Mouse (Mus musculus) embryonic facial prominence, embryonic 15.5 days (tissue): Measurements from ENCODE around the gene Psmd11. TPM values are rescaled to one million over a fixed set of nuclear protein-coding genes. Genes with fewer than 3 reads are reported as not detected.
A peak's percentile ranks its signal among the peaks of the same experiment; 100 is the strongest.

Source experiments
- ATAC-seq: fragments of 200-750 bp; cut with Nextera tagmentation; 2 replicates; pipeline ENCODE4 v1.8.0; 2017; ENCODE audit warnings: low read depth, moderate TSS enrichment; ENCODE audit not compliant: insufficient number of reproducible peaks, low FRiP score, low TSS enrichment
- H3K27ac ChIP-seq: fragments of 300-500 bp; sonication (generic); replicated peaks from 2 replicates; pipeline ENCODE4 v1.5.1; 2015; ENCODE audit warnings: mild to moderate bottlenecking, inconsistent platforms
- H3K27me3 ChIP-seq: fragments of 300-500 bp; sonication (generic); 2 replicates; pipeline ENCODE4 v1.6.1; 2015; ENCODE audit warnings: inconsistent platforms
- H3K36me3 ChIP-seq: fragments of 300-500 bp; sonication (generic); 2 replicates; pipeline ENCODE4 v1.6.1; 2015; ENCODE audit warnings: mild to moderate bottlenecking, inconsistent platforms
- H3K4me1 ChIP-seq: fragments of 300-500 bp; sonication (generic); 2 replicates; pipeline ENCODE4 v1.6.1; 2015; ENCODE audit warnings: inconsistent platforms
- H3K4me2 ChIP-seq: fragments of 300-500 bp; sonication (generic); replicated peaks from 2 replicates; pipeline ENCODE4 v1.6.1; 2015; ENCODE audit warnings: mild to moderate bottlenecking, inconsistent platforms
- H3K4me3 ChIP-seq: fragments of 300-500 bp; sonication (generic); replicated peaks from 2 replicates; pipeline ENCODE4 v1.5.1; 2015; ENCODE audit warnings: mild to moderate bottlenecking, inconsistent platforms
- H3K9ac ChIP-seq: fragments of 300-500 bp; sonication (generic); 2 replicates; pipeline ENCODE4 v1.6.1; 2015; ENCODE audit warnings: inconsistent platforms
- H3K9me3 ChIP-seq: fragments of 300-500 bp; sonication (generic); replicated peaks from 2 replicates; pipeline ENCODE4 v1.6.1; 2016; ENCODE audit warnings: inconsistent platforms
- WGBS: fragments of 180-500 bp; shearing (Covaris S2); methylation state at CpG from one replicate; pipeline ENCODE4 v1.1.7; 2015; 5-methylcytosine and 5-hydroxymethylcytosine counted together
- polyA plus RNA-seq: library from polyadenylated mRNA; unstranded; fragments of >200 nt; fragmentation: Nextera tagmentation; extraction: Ambion mirVana; gene quantifications from 2 replicates; pipeline ENCODE4 v1.2.1, GENCODE M21; 2015

The Psmd11 gene
- polyA plus RNA-seq, 1 experiment from 2014 or later = 308 TPM

DNA sequence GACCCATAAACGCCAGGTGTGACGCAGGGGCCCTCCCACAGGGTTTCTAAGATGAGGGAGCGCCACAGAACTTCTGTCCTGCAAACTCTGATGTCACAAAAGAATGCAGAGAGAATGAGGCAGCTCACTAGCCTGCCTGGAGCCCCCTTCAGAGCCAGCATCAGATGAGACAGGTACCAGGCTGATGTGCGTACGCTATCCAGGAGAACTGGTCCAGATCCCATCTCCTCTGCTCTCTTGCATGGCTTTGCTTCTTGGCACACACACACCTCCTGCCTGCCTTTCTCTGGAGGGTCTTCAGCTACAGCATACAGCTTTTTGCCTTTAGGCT lies 80.7 kb downstream of the Psmd11 start:
- Histone ChIP-seq H3K4me1 (peaks cover 23% of the 10 kb centered on the region), H3K4me2 (no peak overlapping the region), H3K9ac (no peak overlapping the region), H3K27me3 (no peaks in the 10 kb centered on the region), H3K4me3 (no peak overlapping the region), H3K9me3 (no peaks in the 10 kb centered on the region), H3K36me3 (no peaks in the 10 kb centered on the region), H3K27ac (no peak overlapping the region)
- 55% methylated on average over 5 of the region's 5 CpGs for WGBS
- ATAC-seq = peak; percentile 25; the same call in 1 of the 2 replicates

DNA sequence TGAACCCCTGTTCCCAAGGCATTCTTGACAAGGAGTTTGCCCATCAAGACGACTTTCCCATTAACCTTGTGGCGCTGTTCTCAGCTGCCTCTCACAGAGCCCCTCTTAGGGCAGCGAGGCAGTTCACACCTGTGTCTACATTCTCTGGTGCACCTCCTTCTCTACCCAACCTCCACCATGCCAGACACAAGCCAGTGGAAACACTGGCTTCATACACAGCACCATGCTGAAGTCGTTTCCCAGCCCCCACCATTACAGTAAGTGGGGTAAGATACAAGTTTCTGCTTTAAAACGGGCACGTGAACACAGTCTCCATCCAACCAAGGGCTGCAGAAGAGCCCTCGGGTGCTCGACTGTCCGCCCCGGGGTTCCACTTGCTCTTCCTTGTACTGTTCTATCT lies 81.7 kb downstream of the Psmd11 start:
- Histone ChIP-seq H3K36me3 (no peaks in the 10 kb centered on the region), H3K27ac (no peak overlapping the region), H3K9ac (no peak overlapping the region), H3K9me3 (no peaks in the 10 kb centered on the region), H3K27me3 (no peaks in the 10 kb centered on the region), H3K4me1 (peaks cover 17% of the 10 kb centered on the region), H3K4me2 (no peak overlapping the region), H3K4me3 (no peak overlapping the region)
- ATAC-seq = no peak
- 84% methylated on average over 10 of the region's 10 CpGs for WGBS

DNA sequence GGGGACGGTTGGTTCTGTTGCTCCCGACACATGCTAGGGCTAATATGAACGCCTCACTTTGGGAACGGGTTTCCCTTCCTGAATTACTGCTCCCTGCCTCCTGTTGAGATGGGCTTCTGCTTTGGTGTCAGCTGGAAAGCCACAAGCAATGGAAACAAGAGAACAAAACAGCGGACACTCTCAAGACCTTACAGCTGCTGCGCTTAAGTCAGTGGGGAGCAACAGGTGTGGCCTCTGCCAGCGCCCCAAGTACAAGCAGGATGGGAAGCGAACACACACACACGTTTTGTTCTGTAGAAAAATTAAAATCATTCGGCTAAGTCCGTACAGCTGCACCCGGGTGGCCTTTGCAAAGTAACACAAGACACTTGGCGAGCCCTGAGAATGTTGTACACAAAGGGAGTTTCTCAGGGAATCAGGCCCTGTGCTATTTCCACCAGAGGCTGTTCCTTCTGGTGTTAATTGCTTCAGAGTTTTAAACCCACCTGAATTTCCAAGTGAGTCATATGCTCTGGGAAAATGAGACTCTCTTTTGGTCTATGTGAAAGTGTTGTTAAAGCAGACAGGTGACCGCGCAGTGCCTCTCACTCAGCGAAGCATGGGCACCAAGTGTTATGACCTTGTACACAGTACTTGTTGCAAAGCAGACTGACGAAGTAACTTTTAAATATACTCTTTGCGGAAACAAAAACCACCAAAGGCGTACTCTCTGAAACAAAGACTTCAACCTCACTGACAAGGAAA lies 84.1 kb downstream of the Psmd11 start:
- peak; percentile 55; the same call in 1 of the 2 replicates for ATAC-seq
- no peak overlapping the region for H3K4me2 ChIP-seq
- H3K4me1 ChIP-seq = peaks cover 28% of the 10 kb centered on the region
- H3K27me3 ChIP-seq = no peaks in the 10 kb centered on the region
- 59% methylated on average over 19 of the region's 19 CpGs for WGBS
- peak overlapping the region; percentile 65; the same call in 1 of the 2 replicates for H3K27ac ChIP-seq
- no peak overlapping the region for H3K9ac ChIP-seq
- H3K36me3 ChIP-seq = no peaks in the 10 kb centered on the region
- no peaks in the 10 kb centered on the region for H3K9me3 ChIP-seq
- H3K4me3 ChIP-seq = no peak overlapping the region

DNA sequence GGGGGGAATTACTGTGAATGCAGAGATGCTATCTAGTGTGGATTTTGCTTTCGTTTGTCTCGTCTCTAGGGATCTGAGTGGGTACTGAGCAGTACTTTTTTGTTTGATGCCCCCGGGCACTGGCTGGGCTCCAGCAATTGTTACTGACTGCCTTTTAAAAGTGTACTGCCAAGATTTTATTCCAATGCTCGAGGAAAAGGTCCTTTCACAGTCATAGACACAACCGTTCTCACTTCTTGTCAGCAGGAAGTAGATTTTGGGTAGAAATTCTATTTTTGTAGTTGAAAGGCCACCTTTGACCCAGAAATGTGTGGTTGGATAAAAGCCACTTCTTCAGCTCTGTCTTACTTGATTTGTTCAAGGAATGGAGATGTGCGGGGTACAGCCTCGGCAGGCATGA lies 85.4 kb downstream of the Psmd11 start:
- H3K27me3 ChIP-seq = no peaks in the 10 kb centered on the region

DNA sequence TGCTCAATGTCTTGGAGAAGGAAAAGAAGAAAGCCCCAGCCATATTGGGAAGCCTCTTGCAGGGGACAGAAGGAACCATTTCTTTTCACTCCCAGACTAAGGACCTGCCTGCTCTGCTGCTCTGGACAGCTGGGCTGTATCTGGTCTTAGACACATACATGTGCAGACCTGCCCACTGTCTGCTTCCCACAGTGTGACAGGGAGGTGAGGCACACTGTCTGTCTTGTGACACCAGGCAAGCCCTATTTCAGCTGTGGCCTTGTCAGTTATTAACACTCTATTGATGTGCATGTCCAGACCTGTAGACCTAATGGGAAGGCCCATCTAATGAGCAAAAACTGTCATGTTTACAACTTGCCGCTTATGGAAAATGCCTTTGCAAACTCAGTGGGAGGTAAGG lies 86.9 kb downstream of the Psmd11 start:
- H3K4me3 ChIP-seq = no peak overlapping the region
- H3K9me3 ChIP-seq = no peaks in the 10 kb centered on the region
- no peaks in the 10 kb centered on the region for H3K36me3 ChIP-seq
- ATAC-seq = no peak
- H3K27ac ChIP-seq = no peak overlapping the region
- H3K4me1 ChIP-seq = peaks cover 29% of the 10 kb centered on the region
- no peak overlapping the region for H3K4me2 ChIP-seq
- no peak overlapping the region for H3K9ac ChIP-seq
- WGBS = 29% methylated on average over 1 of the region's 1 CpGs
- H3K27me3 ChIP-seq = no peaks in the 10 kb centered on the region

More for the DNA sequence above, 85.4 kb downstream of the Psmd11 start:
- H3K4me2 ChIP-seq = no peak overlapping the region
- H3K27ac ChIP-seq = no peak overlapping the region
- H3K36me3 ChIP-seq = no peaks in the 10 kb centered on the region
- peaks cover 31% of the 10 kb centered on the region for H3K4me1 ChIP-seq
- H3K9me3 ChIP-seq = no peaks in the 10 kb centered on the region
- ATAC-seq = no peak
- H3K9ac ChIP-seq = no peak overlapping the region
- no peak overlapping the region for H3K4me3 ChIP-seq
- 38% methylated on average over 7 of the region's 7 CpGs for WGBS

DNA sequence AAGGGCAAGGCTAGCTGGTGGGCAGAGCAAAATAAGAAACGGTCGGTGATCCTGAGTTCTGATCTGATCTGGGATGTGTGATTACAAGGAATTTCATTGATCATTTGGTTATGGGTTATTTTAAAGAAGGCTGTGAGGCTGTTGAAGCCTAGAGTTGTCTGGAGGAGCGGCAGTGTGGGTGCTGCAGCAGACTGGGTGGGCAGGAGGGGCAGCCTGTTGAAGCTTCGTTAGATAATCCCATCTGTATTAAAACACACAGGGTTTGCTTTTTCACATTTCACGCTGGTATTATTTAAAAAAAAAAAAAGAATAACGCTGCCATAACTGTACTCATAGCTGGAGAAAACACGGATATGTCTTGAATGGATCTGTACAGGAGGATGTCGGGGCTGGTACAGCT lies 87.5 kb downstream of the Psmd11 start:
- Histone ChIP-seq H3K9ac (no peak overlapping the region), H3K27ac (no peak overlapping the region), H3K27me3 (no peaks in the 10 kb centered on the region), H3K4me2 (no peak overlapping the region), H3K9me3 (no peaks in the 10 kb centered on the region), H3K4me3 (no peak overlapping the region), H3K36me3 (no peaks in the 10 kb centered on the region), H3K4me1 (peaks cover 29% of the 10 kb centered on the region)
- no peak for ATAC-seq
- WGBS = 51% methylated on average over 8 of the region's 8 CpGs

- peak; percentile 75 for ATAC-seq
- Histone ChIP-seq H3K9ac (no peak overlapping the region), H3K27ac (no peak overlapping the region), H3K27me3 (no peaks in the 10 kb centered on the region), H3K9me3 (no peaks in the 10 kb centered on the region), H3K36me3 (no peaks in the 10 kb centered on the region), H3K4me1 (peaks cover 34% of the 10 kb centered on the region), H3K4me3 (no peak overlapping the region), H3K4me2 (no peak overlapping the region)
- 30% methylated on average over 9 of the region's 9 CpGs for WGBS
Observed at GRCm38 (mm10) chr11:80518421-80519367, 90.3 kb downstream of the Psmd11 start.

DNA sequence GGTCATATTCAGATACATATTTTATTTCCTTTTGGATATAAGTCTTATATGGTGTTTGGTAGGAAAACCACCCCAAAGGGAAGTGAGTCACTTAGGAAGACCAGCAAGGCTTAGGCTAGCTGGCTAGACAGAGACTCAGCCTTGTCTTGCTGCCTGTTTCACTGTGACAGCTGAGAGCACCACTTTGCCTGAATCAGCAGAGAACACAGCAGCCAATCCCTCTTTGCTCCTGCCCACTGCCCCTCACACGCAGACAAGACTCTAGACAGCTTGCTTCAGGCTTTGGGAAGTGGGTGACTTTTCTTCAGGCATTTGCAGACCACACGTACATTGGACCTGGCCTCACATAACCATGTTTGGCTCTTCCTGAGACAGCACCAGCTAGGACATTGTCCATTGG lies 92.7 kb downstream of the Psmd11 start:
- WGBS = 54% methylated on average over 2 of the region's 2 CpGs
- Histone ChIP-seq H3K27ac (no peak overlapping the region), H3K4me3 (no peak overlapping the region), H3K4me2 (no peak overlapping the region), H3K9ac (no peak overlapping the region), H3K4me1 (peaks cover 20% of the 10 kb centered on the region), H3K9me3 (no peaks in the 10 kb centered on the region), H3K27me3 (no peaks in the 10 kb centered on the region), H3K36me3 (no peaks in the 10 kb centered on the region)
- no peak for ATAC-seq

Other genes starting within 250 kb of the Psmd11 start
- 9.5 and 10.8 TPM in 2 replicates for gene Rnf135, start 244.8 kb upstream of the Psmd11 start, polyA plus RNA-seq
- gene Rhot1, start 219.6 kb upstream of the Psmd11 start, polyA plus RNA-seq = 52.0 and 56.5 TPM in 2 replicates
- 7.3 and 8.3 TPM in 2 replicates for gene Rhbdl3, start 127.7 kb upstream of the Psmd11 start, polyA plus RNA-seq
- gene 5730455P16Rik, start 50.6 kb upstream of the Psmd11 start, polyA plus RNA-seq = 20.3 and 20.9 TPM in 2 replicates
- 203 and 207 TPM in 2 replicates for gene Zfp207, start 45.3 kb upstream of the Psmd11 start, polyA plus RNA-seq
- 4.5 and 5.3 TPM in 2 replicates for gene Cdk5r1, start 48.4 kb downstream of the Psmd11 start, polyA plus RNA-seq